Mouse (Mus musculus) thymus, postnatal 10 days (tissue): ENCODE data around the gene Uggt1.

ENCODE experiments used
- DNase-seq, 2 experiments: peaks; one replicate each; pipeline ENCODE4 v3.0.0; 2021; ENCODE audit warnings: low spot score in 2 of 2

Uggt1 gene

DNA sequence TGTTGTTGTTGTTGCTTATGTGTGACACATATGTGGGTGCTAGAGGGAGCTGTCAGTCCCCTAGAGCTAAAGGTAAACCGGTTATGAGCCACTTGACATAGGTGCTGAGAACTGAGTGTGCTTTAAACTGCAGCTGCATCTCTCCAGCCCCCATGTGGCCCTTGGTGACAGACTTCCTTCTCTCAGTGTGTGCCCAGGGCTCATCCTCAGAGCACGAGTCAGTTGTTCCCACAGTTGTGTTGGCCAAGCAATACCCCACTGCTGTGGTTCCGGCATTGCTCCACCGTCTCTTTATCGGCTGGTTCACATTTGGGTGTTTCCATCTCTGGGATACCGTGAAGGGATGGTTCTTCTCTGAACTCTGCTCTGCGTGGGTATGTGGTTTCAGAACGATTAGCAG is 12.8 kb upstream of the Uggt1 start:
- DNase-seq: no peak

DNA sequence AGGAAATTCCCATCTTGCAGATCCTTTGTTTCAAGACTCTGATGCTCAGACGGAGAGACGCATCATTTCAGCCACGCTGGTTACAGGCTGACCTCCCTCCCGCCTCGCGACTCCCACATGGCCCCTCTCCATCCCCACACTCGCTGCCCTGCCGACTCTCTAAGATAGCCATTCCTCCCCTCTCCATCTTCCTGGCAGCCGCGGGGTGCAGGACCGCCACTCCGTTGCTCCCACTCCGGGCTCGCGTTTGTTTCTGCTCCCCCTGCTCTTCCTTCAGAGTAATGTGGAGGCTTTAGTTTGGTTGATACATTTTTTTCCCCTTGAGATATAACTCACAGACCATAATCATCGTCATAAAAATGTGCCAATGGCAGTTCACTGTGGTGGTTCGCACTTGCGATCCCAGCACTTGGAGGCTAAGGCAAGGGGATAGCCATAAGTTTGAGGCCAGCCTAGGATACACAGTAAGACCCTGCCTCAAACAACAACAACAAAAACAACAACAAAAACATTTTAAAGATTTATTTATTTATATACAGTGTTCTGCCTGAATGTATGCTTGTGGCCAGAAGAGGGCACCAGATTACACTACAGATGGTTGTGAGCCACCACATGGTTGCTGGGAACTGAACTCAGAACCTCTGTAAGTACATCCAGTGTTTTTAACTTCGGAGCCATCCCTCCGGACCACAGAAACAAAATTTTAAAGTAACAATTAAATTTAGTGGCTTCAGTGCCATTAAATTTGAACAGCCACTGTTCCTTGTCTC is 11.5 kb upstream of the Uggt1 start:
- DNase-seq: no peak

DNA sequence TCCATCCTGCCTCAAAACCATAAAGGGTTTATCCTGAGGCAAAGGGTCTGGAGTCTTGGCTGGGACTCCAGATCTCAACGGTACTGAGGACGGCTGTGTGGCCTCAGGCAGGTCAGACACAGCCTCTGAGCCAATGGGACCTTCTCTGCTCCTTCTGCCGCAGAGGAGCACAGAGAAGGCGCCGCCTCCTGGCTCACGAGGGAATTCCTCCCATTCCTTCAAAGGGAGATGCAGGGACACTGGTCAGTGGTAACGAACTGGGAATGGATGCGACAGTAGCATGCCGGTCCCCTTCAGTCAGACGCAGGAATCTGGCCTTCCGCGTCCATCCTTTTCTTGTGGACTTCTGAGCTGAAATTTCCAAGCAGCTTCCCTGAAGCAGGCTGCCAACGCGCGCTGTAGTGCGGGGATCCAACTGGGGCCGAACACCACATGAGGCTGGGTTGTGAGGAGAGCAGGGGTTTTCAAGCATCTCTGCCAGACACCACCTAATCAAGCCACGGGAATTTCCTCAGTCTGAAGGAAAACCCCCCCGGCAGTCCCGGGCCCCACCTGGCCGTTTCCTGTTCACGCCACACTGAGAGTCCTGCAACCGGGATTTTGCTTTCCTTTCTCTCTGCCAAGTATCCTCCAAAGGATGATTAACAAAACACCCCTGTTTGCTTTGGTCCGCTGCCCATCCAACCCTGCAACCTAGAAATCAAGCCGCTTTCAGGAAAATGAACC is 10.3 kb upstream of the Uggt1 start:
- DNase-seq: no peak

DNA sequence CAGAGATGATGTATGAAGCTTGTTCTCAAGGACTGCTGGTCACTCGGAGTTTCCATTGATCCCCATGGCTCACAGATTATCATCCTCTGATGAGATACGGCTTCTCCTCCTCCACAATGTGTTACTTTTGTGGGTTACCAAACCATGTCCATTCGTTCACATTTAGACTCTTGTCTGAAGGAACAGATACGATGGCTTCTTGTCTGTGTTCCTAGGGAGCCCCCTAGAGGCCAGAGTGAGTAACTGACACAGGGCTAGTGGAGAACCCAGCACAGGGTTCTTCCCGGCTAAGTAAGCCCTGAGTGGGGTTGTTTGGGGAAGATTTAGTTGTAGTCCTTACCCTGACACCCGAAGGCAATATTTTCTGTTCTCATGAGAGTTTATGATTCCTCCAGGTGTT is 8.3 kb upstream of the Uggt1 start:
- peak; percentile 73 to 86 for DNase-seq

DNA sequence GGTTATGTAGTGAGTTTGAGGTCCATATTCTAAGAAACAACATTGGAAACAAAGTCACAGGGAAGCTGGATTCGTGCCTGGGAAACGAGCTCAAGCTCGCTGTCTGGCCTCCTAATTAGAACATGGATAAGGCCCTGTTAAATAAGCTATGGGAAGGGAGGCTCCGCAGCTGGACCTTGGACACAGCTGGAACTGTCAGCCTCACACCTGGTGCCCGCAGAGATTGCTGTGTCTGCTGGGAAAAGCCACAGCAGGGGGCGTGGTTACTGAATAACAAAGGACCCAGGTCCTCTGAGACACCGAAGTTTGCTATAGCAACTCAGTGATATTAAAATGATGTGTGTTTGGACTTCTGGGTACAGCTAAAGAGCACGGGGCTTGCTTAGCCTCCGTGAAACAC is 6.9 kb upstream of the Uggt1 start:
- no peak for DNase-seq

DNA sequence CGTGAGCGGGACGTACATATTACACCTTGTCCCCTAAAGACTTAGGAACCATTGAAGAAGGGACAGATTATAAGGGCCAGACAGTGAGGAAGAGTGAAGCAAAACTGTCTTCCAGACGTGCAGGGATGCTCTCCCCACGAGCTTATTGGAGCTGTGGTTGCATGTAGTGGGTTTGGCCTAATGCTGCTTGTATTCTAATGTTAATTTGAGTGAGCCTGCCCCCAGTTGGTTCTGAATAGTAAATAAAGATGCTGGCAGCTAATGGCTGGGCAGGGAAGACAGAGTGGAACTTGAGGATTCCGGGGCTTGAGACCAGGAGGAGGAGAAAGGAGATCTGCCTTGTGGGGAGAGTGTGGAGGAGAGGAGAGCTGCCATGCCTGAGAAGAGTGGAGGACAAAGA is 2.2 kb upstream of the Uggt1 start:
- DNase-seq: no peak

DNA sequence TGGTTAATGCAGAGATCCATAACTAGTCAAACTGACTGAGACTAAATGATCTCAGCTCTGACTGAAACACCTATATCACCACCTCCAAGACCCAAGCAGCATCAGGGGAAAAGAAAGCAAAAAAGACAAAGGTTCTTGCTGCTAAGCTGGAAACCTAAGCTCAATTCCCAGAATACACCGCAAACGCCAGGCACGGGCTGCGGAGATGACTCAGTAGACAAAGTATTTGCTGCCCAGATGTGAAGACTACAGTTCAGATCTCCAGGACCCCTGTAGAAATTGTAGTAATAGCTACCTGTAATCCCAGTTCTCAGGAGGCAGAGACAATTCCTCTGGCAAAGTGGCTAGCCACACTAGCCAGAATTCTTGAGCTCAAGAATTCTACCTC is 302 bp upstream of the Uggt1 start:
- no peak for DNase-seq

DNA sequence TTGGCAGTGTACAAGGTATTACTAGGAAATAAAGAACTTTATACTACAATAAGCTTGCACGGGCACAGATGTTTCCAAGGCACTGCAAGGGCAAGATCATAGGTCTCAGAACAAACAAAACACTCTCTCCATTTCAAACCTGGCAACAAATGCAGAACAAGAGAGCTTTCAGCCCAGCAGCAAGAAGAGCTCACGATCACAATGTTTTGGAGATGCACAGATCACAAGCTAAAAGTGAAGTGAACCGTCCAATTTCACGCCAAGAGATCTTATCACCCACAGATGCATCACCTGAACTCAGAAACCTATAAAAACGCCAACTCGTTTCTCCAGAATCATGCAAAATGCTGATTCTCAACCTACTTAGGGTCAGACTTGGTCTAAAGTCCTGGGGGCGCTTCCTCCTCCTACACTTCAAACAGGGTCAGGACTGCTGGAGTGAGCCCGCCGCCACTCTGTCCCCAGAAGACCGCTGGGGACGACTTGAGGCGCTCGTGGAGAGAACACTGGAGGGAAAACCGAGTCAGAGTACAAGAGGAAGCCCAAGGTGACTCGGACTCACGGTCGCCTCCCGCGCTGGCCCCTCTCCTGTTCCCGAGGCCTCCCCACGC is 968 bp downstream of the Uggt1 start:
- DNase-seq: no peak

DNA sequence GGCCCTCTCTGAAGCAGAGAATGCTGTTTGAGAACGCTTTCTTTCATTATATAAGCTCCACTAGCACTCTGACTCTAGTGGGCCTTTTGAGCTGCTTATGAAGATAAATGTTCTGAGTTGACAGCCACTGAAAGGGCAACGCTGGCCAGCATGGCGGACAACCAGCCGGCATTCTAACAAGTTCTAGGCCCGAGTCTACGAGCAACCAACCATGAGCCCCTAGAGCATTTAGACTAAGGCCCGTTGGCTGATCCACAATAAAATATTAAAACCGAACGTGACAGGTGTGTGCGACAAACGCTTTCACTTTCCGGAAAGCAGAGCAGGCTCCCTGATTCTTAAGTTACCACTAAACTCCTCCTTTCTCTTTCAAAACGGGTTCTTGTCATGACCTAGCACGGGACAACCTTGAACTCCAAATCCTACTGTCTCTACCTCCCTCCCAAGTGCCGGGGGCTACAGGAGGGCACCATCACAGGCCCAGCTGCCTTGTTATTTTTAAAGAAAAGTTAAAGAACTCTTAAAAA is 2.6 kb downstream of the Uggt1 start:
- no peak for DNase-seq

DNA sequence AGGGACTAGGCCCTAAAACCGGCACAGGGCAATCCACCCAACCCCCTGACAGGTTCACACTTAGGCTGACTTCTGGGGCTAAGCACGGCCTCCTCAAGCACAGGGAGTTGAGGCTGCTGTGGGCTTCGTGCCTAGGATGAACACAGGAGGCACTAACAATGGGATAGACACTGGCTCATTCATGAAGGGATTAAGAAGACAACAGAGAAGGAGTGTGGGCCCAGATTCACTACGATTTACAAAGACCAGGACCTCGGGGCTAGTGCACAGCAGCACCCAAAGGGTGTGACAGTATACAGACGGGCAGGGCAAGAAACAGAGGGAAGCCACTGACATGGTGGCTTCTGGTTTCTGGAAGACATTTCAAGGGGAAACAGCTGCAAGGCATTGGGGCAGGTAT is 4.3 kb downstream of the Uggt1 start:
- no peak for DNase-seq

DNA sequence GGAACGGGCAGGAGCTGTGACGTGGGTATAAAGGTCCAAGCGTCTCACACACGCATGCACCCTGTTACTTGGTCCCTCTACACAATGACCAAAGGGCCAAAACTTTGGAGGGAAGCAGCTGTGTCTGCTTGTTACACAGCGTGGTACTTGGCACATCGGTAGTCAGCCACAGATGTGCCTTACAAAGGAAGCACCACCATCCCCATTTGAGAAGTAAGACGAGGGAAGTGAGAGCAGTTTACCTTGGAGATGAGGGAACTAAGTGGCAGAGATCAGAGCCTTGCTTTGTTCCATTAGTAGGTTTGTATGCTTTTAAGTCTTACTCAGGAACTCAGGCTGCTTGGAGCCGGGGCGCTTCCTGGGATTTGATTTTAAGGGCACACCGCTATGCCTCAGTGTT is 5.1 kb downstream of the Uggt1 start:
- no peak for DNase-seq

DNA sequence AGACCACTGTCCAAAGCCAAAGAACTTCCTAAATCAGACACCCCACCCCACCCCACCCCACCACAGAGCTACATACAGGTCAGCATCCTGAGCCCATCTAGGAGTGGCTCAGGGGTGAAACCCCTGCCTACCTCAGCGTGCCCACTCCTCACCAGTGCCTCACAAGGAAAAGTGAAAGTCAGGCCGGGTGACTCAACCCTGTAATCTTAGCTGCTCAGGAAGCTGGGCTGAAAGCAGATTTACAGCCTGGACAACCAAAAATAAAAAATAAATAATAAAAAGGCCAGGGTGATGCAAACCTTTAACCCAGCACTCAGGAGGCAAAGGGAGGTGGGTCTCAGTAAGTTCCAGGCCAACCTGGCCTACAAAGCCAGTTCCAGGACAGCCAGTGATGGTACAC is 8.7 kb downstream of the Uggt1 start:
- no peak for DNase-seq

DNA sequence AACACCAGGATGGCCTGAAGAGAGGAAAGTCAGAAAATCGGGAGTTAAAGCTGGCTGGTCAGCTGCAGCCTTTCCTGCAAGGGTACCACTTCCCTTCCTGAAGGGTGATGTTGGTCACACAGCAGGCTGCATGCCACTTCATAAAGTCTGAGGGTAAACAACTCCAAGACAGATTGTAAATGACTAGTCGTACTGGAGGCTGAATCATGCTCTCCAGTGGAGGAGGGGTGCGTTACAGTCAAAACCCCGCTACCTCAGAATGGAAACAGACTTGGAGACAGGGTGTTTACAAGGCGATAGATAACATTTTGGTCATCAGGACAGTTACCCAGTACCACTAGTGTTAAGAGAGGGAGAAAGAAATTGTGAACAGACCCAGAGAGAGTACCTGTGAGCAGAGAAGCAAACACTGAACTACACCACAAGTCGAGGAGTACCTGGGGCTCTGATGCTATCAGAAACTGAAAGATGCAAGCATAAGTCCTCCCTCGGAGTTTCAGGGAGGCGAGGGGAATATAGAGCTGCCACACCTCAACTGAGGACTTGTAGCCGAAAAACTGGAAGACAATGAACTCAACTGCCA is 9.4 kb downstream of the Uggt1 start:
- no peak for DNase-seq

DNA sequence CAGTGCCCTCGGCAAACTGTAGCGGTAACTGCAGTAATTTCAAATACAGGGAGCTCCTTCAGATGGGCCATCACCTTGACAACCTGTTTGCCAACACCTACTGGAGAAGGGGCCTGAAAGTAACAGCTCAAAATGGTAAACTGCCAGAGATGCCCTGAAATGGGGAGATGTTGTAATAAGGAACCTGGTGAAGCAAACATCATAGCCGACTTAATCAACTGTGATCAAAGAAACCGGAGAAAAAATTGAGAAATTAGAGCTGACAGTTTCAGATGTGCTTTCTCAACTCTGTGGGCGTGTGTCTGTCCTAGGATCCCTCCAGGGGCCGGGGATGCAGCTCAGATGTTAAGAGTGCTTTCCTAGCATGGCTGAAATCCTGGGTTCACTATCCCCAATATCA is 11.3 kb downstream of the Uggt1 start:
- DNase-seq: no peak

DNA sequence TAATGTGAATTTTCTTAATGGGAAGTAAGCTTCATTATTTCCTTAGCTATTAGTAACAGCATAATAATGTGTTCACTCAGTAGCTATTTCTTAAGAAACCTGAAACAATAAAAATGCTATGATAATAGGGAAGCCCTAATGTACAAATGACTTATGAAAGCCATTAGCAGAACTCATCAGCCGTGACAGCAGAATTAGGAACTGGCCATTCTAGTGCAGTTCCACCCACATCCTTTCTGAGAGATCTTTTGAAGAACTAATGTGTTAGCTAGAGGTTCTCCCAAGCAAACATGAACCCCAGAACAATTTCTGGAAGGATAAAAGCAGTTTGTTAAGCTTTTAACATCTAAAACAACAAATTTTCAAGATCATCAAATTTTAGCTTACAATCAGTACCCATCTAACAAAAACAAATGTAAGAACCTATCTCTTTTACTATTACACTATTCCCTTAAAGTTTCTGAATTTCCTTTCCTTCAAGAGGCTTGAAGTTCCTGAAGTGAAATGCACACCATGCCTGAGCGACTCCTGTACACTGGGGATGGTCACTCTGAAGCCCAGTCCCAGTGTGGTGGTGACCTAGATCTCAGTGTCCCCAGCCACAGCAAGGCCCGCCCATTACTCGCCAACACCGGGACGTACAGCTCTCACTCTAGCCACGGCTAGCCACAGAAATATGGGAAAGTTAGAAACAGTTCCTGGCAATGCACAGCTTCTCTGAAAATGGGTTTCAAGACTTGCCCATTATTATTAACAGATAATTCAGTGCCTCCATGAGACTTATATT is 13.4 kb downstream of the Uggt1 start:
- no peak for DNase-seq

DNA sequence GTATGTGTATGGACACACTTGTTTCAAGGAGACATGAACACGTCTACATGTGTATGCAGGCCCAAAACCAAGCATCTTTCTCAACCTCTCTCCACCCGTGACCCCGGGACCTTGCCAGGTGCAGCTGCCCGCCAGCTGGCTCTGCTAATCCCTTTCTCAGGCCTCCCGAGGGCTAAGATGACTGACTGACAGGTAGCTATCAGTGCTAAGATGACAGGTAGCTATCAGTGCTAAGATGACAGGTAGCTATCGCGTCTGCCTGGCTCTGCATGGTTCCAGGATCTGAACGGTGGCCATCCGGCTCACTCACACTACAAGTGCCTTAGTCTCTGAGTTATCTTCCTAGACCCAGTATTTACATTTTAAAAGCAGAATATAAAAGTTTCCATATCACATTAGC is 16.1 kb downstream of the Uggt1 start:
- no peak for DNase-seq

DNA sequence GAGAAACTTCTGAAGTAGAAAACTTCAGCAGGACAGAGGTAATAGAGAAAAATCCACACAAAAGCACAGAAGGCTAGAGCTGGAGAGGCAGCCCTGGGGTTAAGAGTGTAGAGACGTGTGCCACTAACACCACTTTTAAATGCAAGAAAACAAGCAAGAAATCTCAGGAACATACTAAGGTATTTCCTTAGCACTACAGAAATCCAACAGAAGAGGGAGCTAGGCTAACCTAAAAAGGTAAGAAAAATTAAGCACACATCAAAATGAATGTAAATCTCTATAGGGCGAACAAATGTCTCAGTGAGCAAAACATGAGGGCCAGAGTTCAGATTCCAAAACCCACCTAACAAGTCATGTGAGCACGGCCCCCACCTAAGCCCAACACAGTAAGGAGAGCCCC is 19.9 kb downstream of the Uggt1 start:
- DNase-seq: peak in 1 of 2 experiments; percentile 25

DNA sequence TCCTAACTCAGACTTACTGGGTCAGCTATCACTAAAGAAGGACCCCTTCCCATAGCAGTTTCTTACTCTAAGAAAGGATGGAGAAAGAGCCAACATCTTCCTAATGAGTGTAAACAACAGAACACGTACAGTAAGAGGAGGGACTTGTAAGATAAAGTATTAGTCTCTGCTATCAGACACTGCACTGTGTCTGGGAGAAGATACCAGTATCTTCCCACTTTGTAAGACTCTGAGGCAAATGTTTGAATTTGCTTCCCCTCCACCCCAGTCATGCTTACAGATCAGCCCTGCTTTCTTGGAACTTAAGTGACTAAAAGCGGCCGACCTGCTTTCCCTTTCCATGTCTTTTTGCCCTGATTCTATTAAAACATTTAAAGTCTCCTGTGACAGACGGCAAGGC is 30.2 kb downstream of the Uggt1 start:
- no peak for DNase-seq

DNA sequence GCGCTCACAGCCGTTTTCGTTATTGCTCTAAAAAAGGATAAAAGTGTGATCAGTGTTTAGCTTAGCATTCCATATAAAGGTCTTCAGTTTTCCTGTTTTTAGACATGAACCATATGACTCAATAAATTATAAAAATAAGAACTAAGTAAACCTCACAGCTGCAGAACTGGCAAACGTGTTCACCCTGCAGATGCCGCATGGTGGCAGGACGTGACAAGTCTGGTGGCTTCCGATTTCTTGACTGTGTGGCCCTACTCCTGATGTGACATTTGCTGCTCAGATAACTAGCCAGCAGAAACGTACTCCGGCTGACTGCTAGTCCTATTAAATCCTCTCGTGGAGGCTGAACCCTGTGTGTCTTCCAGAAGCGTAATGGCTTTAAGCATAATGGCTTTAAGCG is 42.8 kb downstream of the Uggt1 start:
- DNase-seq: no peak

DNA sequence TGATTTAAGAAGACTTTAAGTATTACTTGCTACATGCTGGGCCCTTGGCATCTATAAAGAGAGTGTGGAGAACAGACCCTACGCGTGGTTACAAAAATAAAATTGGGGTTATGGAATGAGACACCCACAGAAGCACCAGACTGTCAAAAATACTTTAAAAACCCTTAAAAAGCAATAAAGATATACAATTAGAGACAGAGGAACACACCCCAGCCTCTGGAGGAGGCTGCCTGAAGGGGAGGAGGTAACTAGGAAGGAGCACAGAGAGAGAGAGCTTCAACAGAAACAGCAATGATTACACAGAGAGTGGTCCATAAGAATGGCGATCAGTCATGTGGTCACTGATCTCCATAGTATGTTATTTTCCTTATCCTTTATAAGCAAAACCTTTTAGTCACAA is 50.0 kb downstream of the Uggt1 start:
- DNase-seq: no peak

DNA sequence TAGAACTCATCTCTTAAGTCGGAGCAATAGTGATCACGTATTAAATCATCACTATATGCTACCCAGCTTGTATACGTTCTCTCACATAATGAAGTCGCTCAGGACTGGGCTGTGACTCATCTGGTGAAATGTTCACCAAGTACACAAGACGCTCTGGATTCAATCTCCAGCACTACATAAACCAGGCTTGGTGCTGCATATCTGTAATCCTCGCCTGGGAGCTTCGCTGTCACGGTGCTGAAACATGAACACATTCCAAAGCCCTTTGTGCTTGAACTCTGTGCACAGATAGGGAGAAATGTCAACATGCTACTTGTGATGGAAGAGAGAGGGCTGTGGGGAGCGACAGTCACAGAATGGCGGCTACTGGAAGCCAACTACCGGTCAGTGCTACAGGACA is 52.6 kb downstream of the Uggt1 start:
- no peak for DNase-seq

DNA sequence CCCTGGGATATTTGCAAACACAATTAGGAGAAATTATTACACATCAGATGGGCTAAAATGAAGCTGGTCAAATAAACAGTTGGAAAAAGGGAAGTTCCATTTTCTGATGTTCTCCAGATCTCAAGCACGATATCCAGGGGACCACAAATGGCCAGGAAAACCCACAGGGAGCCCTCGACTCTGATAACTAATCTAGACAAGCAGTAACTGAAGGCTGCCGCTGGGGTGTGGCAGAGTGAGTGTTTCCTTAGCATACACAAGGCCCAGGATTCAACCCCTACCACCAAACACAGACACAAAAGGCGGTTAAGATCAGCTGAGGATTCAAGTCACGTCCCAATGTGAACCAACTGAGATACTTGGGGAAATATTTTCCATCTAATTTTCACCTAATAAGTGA is 64.5 kb downstream of the Uggt1 start:
- no peak for DNase-seq
